Mouse (Mus musculus) myocyte (in vitro differentiated cells): Measurements from ENCODE around the gene Gm42906. TPM values are rescaled to one million over a fixed set of nuclear protein-coding genes. Genes with fewer than 3 reads are reported as not detected.

Source experiments
- H3K27me3 ChIP-seq: one replicate; pipeline ENCODE4 v1.6.1; 2011; ENCODE audit not compliant: control insufficient read depth, insufficient read depth, insufficient read length
- H3K36me3 ChIP-seq: one replicate; pipeline ENCODE4 v1.6.1; 2011; ENCODE audit not compliant: control insufficient read depth, insufficient read depth
- H3K4me2 ChIP-seq: one replicate; pipeline ENCODE4 v1.6.1; 2011; ENCODE audit warnings: low read depth, control low read depth
- H3K4me3 ChIP-seq: one replicate; pipeline ENCODE4 v1.5.1; 2011; ENCODE audit warnings: mild to moderate bottlenecking, control low read depth, moderate library complexity
- H3K79me2 ChIP-seq: one replicate; pipeline ENCODE4 v1.6.1; 2011; ENCODE audit not compliant: control insufficient read depth, insufficient read depth
- H3ac ChIP-seq: one replicate; pipeline ENCODE4 v1.6.1; 2011; ENCODE audit not compliant: control insufficient read depth, insufficient read length
- CEBPB ChIP-seq: IDR thresholded peaks from 2 replicates; pipeline ENCODE4 v1.6.1; 2011; ENCODE audit warnings: mild to moderate bottlenecking, moderate library complexity; ENCODE audit not compliant: poor library complexity, insufficient read depth, severe bottlenecking
- E2F4 ChIP-seq: IDR thresholded peaks from one replicate; pipeline ENCODE4 v1.6.1; 2011; ENCODE audit warnings: mild to moderate bottlenecking, control low read depth, moderate library complexity; ENCODE audit not compliant: insufficient read depth
- MAX ChIP-seq: IDR thresholded peaks from one replicate; pipeline ENCODE4 v1.6.1; 2011; ENCODE audit warnings: low read depth, mild to moderate bottlenecking, control low read depth
- MYOD1 ChIP-seq, 3 experiments: IDR thresholded peaks; one replicate each; pipeline ENCODE4 v1.6.1; 2011; ENCODE audit warnings: control low read depth in 2 of 3, low read depth in 2 of 3, mild to moderate bottlenecking in 2 of 3, moderate library complexity in 1 of 3; ENCODE audit not compliant: insufficient read length in 2 of 3, control insufficient read depth in 1 of 3
- MYOG ChIP-seq, 3 experiments: IDR thresholded peaks; one replicate each; pipeline ENCODE4 v1.6.1; 2011; ENCODE audit warnings: control low read depth in 2 of 3, low read depth in 2 of 3, mild to moderate bottlenecking in 2 of 3; ENCODE audit not compliant: insufficient read length in 2 of 3, control insufficient read depth in 1 of 3, insufficient read depth in 1 of 3
- POLR2A ChIP-seq: IDR thresholded peaks from one replicate; pipeline ENCODE4 v1.6.1; 2011; ENCODE audit warnings: low read depth, mild to moderate bottlenecking, control low read depth, moderate library complexity; ENCODE audit not compliant: insufficient read length
- POLR2AphosphoS2 ChIP-seq: IDR thresholded peaks from one replicate; pipeline ENCODE4 v1.6.1; 2011; ENCODE audit warnings: low read depth, control low read depth; ENCODE audit not compliant: insufficient read length
- REST ChIP-seq: IDR thresholded peaks from one replicate; pipeline ENCODE4 v1.6.1; 2011; ENCODE audit warnings: mild to moderate bottlenecking, control low read depth, moderate library complexity; ENCODE audit not compliant: insufficient read depth, insufficient read length
- SRF ChIP-seq: IDR thresholded peaks from one replicate; pipeline ENCODE4 v1.6.1; 2011; ENCODE audit warnings: low read depth; ENCODE audit not compliant: control insufficient read depth, insufficient read length
- TCF12 ChIP-seq: IDR thresholded peaks from one replicate; pipeline ENCODE4 v1.6.1; 2011; ENCODE audit warnings: mild to moderate bottlenecking, control low read depth; ENCODE audit not compliant: poor library complexity, insufficient read depth, severe bottlenecking
- TCF3 ChIP-seq: IDR thresholded peaks from one replicate; pipeline ENCODE4 v1.6.1; 2011; ENCODE audit warnings: low read depth, control low read depth; ENCODE audit not compliant: insufficient read length
- USF1 ChIP-seq: IDR thresholded peaks from one replicate; pipeline ENCODE4 v1.6.1; 2011; ENCODE audit warnings: low read depth, mild to moderate bottlenecking, control low read depth, moderate library complexity
- polyA plus RNA-seq: library from polyadenylated mRNA; unstranded; fragments of >200 nt; fragmentation: generic; extraction: Trizol; gene quantifications from one replicate; pipeline ENCODE4 v1.2.1, GENCODE M21; 2012; ENCODE audit warnings: missing spikeins

Gene Gm42906
- polyA plus RNA-seq, 1 experiment: not detected

DNA sequence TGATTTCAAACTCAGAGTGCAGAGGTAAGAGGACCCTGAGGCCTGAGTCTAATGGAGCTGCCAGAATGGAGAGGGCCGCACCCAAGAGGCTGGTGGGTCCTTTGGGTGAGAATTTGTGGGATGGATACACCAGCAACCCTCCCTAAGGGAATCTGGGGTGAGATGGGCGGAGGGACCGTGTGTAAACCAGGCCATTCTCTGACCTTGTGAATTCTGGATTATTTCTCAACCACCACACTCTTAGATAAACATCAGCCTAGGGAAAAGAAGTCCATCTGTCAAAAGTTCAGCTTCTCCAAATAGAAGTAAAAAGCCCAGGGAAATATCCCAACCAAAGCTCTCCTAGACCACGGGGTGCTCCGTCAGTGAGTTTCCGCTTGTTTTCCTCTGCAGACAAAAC is 332.0 kb downstream of the Gm42906 start:
- Histone ChIP-seq H3K36me3 (peaks cover 21% of the 10 kb centered on the region), H3ac (no peak overlapping the region), H3K4me2 (no peak overlapping the region), H3K79me2 (peaks cover 52% of the 10 kb centered on the region), H3K27me3 (no peaks in the 10 kb centered on the region), H3K4me3 (no peak overlapping the region)
- TF ChIP-seq REST: no peak
- no peak for TF ChIP-seq POLR2A
- no peak for TF ChIP-seq MAX
- no peak for TF ChIP-seq CEBPB
- no peak for TF ChIP-seq TCF3
- no peak for TF ChIP-seq POLR2AphosphoS2
- no peak for TF ChIP-seq SRF
- TF ChIP-seq MYOG (IDR thresholded peaks at IDR 0.05; ENCODE audit: control insufficient read depth in 1 of 3, insufficient read depth in 1 of 3, insufficient read length in 2 of 3, low read depth in 2 of 3): no peak
- no peak for TF ChIP-seq TCF12
- TF ChIP-seq E2F4: no peak
- TF ChIP-seq MYOD1 (IDR thresholded peaks at IDR 0.05; ENCODE audit: control insufficient read depth in 1 of 3, insufficient read length in 2 of 3, low read depth in 2 of 3): no peak
- TF ChIP-seq USF1: no peak

DNA sequence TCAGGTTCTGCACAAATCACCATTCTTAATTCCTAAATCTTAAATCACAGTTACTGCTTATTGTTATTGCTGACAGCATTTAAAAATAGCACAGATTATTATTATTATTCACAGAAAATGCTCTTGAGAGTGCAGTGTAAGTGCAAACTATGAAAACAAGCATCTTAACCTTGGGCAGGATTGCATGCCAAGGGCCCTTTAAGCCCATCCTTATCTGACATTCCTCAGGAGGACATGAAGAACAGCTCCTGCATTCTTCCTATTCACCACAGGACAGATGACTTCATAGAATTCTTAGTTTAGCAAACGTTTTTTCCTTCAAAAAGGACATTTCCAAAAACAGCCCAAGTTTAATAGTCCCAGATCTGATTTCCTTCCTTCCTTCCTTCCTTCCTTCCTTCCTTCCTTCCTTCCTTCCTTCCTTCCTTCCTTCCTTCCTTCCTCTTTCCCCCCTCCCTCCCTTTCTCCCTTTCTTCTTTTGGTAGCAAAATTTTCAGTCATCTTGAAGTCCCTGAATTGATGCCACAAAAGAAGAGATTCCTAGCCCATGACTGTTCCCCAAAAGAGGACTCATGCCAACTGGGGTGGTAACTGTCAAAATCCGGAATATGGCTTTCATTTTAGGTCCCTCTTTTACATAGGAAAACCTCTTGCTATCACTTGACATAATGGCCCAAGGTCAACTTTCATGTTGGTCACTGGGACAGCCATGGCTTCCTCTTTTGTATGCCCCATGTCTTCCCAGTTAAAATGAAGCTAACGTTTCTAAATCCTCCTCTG is 334.9 kb downstream of the Gm42906 start:
- Histone ChIP-seq H3K79me2 (peaks cover 62% of the 10 kb centered on the region), H3K27me3 (no peaks in the 10 kb centered on the region), H3K36me3 (peaks cover 21% of the 10 kb centered on the region), H3K4me3 (no peak overlapping the region), H3ac (no peak overlapping the region), H3K4me2 (no peak overlapping the region)
- TF ChIP-seq SRF: no peak
- TF ChIP-seq MYOD1 (IDR thresholded peaks at IDR 0.05; ENCODE audit: control insufficient read depth in 1 of 3, insufficient read length in 2 of 3, low read depth in 2 of 3): no peak
- TF ChIP-seq TCF12: no peak
- no peak for TF ChIP-seq REST
- no peak for TF ChIP-seq POLR2A
- no peak for TF ChIP-seq USF1
- no peak for TF ChIP-seq MYOG (IDR thresholded peaks at IDR 0.05; ENCODE audit: control insufficient read depth in 1 of 3, insufficient read depth in 1 of 3, insufficient read length in 2 of 3, low read depth in 2 of 3)
- TF ChIP-seq CEBPB: no peak
- no peak for TF ChIP-seq MAX
- TF ChIP-seq POLR2AphosphoS2: no peak
- no peak for TF ChIP-seq E2F4
- TF ChIP-seq TCF3: no peak

DNA sequence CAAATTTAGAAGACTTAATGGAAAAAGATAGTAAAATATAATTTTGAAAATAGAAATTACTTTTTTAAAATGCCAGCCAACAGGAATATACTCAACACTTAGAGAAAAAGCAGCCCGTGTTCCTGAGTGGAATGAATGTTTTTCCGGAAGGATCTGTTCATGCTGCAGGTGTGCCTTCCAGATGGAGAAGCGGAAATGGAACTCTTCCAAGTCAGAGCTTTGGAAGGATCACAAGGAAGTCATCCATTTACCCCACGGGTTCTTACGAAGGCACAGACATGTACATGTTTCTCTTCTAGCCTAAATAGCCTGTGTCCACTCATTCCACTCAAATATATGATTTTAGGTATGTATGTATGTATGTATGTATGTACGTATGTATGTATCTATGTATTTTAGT is 337.0 kb downstream of the Gm42906 start:
- TF ChIP-seq POLR2A (no peak), MAX (no peak), MYOG (IDR thresholded peaks at IDR 0.05; ENCODE audit: control insufficient read depth in 1 of 3, insufficient read depth in 1 of 3, insufficient read length in 2 of 3, low read depth in 2 of 3) (no peak), REST (no peak), TCF12 (no peak), E2F4 (no peak), TCF3 (no peak), SRF (no peak), CEBPB (no peak), USF1 (no peak), POLR2AphosphoS2 (no peak), MYOD1 (IDR thresholded peaks at IDR 0.05; ENCODE audit: control insufficient read depth in 1 of 3, insufficient read length in 2 of 3, low read depth in 2 of 3) (no peak)
- Histone ChIP-seq H3K4me3 (no peak overlapping the region), H3K36me3 (peaks cover 21% of the 10 kb centered on the region), H3K4me2 (no peak overlapping the region), H3ac (no peak overlapping the region), H3K27me3 (no peaks in the 10 kb centered on the region), H3K79me2 (peaks cover 57% of the 10 kb centered on the region)

DNA sequence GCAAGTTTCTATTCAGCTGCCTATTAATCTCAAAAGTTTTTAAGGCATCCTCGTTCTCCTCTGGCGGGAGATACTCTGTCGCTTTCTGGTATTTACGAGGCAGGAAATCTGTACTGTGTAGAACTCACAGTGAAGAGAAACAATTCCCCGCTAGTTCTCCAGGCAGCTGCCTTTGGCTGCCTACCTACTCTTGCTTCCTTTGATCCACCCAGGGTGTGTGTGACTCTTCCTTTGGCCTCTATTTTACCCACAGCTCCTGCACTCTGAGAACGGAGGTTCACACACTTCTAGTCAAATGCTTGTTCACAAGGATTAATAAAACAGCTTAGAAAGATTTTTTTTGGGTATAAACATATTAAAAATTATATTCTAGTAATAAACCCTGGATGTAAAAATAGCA is 338.8 kb downstream of the Gm42906 start:
- Histone ChIP-seq H3ac (no peak overlapping the region), H3K4me2 (no peak overlapping the region), H3K27me3 (no peaks in the 10 kb centered on the region), H3K4me3 (no peak overlapping the region), H3K79me2 (peaks cover 70% of the 10 kb centered on the region), H3K36me3 (peaks cover 17% of the 10 kb centered on the region)
- TF ChIP-seq POLR2AphosphoS2 (no peak), USF1 (no peak), CEBPB (no peak), TCF12 (no peak), REST (no peak), TCF3 (no peak), SRF (no peak), MYOG (IDR thresholded peaks at IDR 0.05; ENCODE audit: control insufficient read depth in 1 of 3, insufficient read depth in 1 of 3, insufficient read length in 2 of 3, low read depth in 2 of 3) (no peak), E2F4 (no peak)
